Mouse (Mus musculus): ENCODE data around the gene Cox6b2. TPM values are rescaled to one million over a fixed set of nuclear protein-coding genes. Genes with fewer than 3 reads are reported as not detected.

Cox6b2 gene
- polyA plus RNA-seq, 1 experiment from 2014 or later = 68.7 TPM

GRCm38 (mm10) chr7:4782130-4782529 lies 29.2 kb upstream of the Cox6b2 start:
- WGBS (ENCODE audit: insufficient replicate concordance) = 44% methylated on average over 3 of the region's 3 CpGs
- Histone ChIP-seq H3K9ac (replicated peaks) (no peak overlapping the region), H3K4me1 (ENCODE audit: insufficient read depth) (peaks cover 5% of the 10 kb centered on the region; the same call in 1 of the 2 replicates), H3K4me2 (ENCODE audit: low read depth, low read length) (no peak overlapping the region), H3K27ac (ENCODE audit: low read depth) (no peak overlapping the region), H3K9me3 (ENCODE audit: low read length) (no peaks in the 10 kb centered on the region), H3K4me3 (ENCODE audit: low read depth, low read length) (no peak overlapping the region), H3K36me3 (replicated peaks; ENCODE audit: insufficient read depth, low read length) (0 out of 2 replicates have a peak, but pooled peaks cover 4% of the 10 kb centered on the region), H3K27me3 (ENCODE audit: insufficient read depth, low read length) (peaks cover 29% of the 10 kb centered on the region)
- no peak for TF ChIP-seq CTCF (IDR thresholded peaks at IDR 0.05; ENCODE audit: low read depth)
- TF ChIP-seq EP300 (IDR thresholded peaks at IDR 0.05; ENCODE audit: low read depth) = no peak
- ATAC-seq = no peak
- DNase-seq = no peak

- H3K9me3 ChIP-seq (ENCODE audit: low read length) = no peaks in the 10 kb centered on the region
- WGBS (ENCODE audit: insufficient replicate concordance) = 17% methylated on average over 5 of the region's 5 CpGs
- 0 out of 2 replicates have a peak, but pooled peaks cover 4% of the 10 kb centered on the region for H3K36me3 ChIP-seq (replicated peaks; ENCODE audit: insufficient read depth, low read length)
- H3K9ac ChIP-seq (replicated peaks) = no peak overlapping the region
- H3K4me3 ChIP-seq (ENCODE audit: low read depth, low read length) = no peak overlapping the region
- no peak overlapping the region for H3K27ac ChIP-seq (ENCODE audit: low read depth)
- H3K4me2 ChIP-seq (ENCODE audit: low read depth, low read length) = no peak overlapping the region
- H3K4me1 ChIP-seq (ENCODE audit: insufficient read depth) = peaks cover 9% of the 10 kb centered on the region
- TF ChIP-seq CTCF (IDR thresholded peaks at IDR 0.05; ENCODE audit: low read depth) (no peak), EP300 (IDR thresholded peaks at IDR 0.05; ENCODE audit: low read depth) (no peak)
- H3K27me3 ChIP-seq (ENCODE audit: insufficient read depth, low read length) = peaks cover 51% of the 10 kb centered on the region
- ATAC-seq (no peak), DNase-seq (no peak)
These were observed 27.0 kb upstream of the Cox6b2 start for GRCm38 (mm10) chr7:4779921-4780320.

- H3K9ac ChIP-seq (replicated peaks) = no peak overlapping the region
- 0 out of 2 replicates have a peak overlapping the region, but pooled peaks have one; percentile 41 for H3K4me3 ChIP-seq (ENCODE audit: low read depth, low read length)
- WGBS (ENCODE audit: insufficient replicate concordance) = 21% methylated on average over 20 of the region's 20 CpGs
- no peak for TF ChIP-seq EP300 (IDR thresholded peaks at IDR 0.05; ENCODE audit: low read depth)
- no peak for TF ChIP-seq CTCF (IDR thresholded peaks at IDR 0.05; ENCODE audit: low read depth)
- DNase-seq (no peak), ATAC-seq (no peak)
- peaks cover 6% of the 10 kb centered on the region for H3K4me1 ChIP-seq (ENCODE audit: insufficient read depth)
- H3K4me2 ChIP-seq (ENCODE audit: low read depth, low read length) = no peak overlapping the region
- no peaks in the 10 kb centered on the region for H3K36me3 ChIP-seq (replicated peaks; ENCODE audit: insufficient read depth, low read length)
- H3K27ac ChIP-seq (ENCODE audit: low read depth) = no peak overlapping the region
- peaks cover 58% of the 10 kb centered on the region for H3K27me3 ChIP-seq (ENCODE audit: insufficient read depth, low read length)
- no peaks in the 10 kb centered on the region for H3K9me3 ChIP-seq (ENCODE audit: low read length)
These were observed 25.1 kb upstream of the Cox6b2 start for GRCm38 (mm10) chr7:4777851-4778637.

- peak; percentile 70 for DNase-seq
These were observed 24.3 kb upstream of the Cox6b2 start for GRCm38 (mm10) chr7:4776861-4777830.

GRCm38 (mm10) chr7:4776131-4776530 lies 23.2 kb upstream of the Cox6b2 start:
- DNase-seq (no peak), ATAC-seq (no peak)
- Histone ChIP-seq H3K4me2 (ENCODE audit: low read depth, low read length) (no peak overlapping the region), H3K27me3 (ENCODE audit: insufficient read depth, low read length) (peaks cover 54% of the 10 kb centered on the region), H3K4me1 (ENCODE audit: insufficient read depth) (peaks cover 6% of the 10 kb centered on the region), H3K4me3 (ENCODE audit: low read depth, low read length) (no peak overlapping the region), H3K27ac (ENCODE audit: low read depth) (no peak overlapping the region), H3K9me3 (ENCODE audit: low read length) (no peaks in the 10 kb centered on the region), H3K36me3 (replicated peaks; ENCODE audit: insufficient read depth, low read length) (no peaks in the 10 kb centered on the region), H3K9ac (replicated peaks) (no peak overlapping the region)
- no peak for TF ChIP-seq CTCF (IDR thresholded peaks at IDR 0.05; ENCODE audit: low read depth)
- WGBS (ENCODE audit: insufficient replicate concordance) = 44% methylated on average over 10 of the region's 10 CpGs

More at GRCm38 (mm10) chr7:4776861-4777830, 24.3 kb upstream of the Cox6b2 start:
- H3K27ac ChIP-seq (ENCODE audit: low read depth) = no peak overlapping the region
- peak; percentile 73 for ATAC-seq
- 3% methylated on average over 27 of the region's 56 CpGs for WGBS (ENCODE audit: insufficient replicate concordance)
- peak overlapping the region; percentile 41 for H3K4me3 ChIP-seq (ENCODE audit: low read depth, low read length)
- H3K4me1 ChIP-seq (ENCODE audit: insufficient read depth) = peaks cover 6% of the 10 kb centered on the region
- H3K9me3 ChIP-seq (ENCODE audit: low read length) = no peaks in the 10 kb centered on the region
- H3K27me3 ChIP-seq (ENCODE audit: insufficient read depth, low read length) = peaks cover 58% of the 10 kb centered on the region
- peak overlapping the region; percentile 50 for H3K9ac ChIP-seq (replicated peaks)
- peak overlapping the region; percentile 72 for H3K4me2 ChIP-seq (ENCODE audit: low read depth, low read length)
- no peaks in the 10 kb centered on the region for H3K36me3 ChIP-seq (replicated peaks; ENCODE audit: insufficient read depth, low read length)
- no peak for TF ChIP-seq CTCF (IDR thresholded peaks at IDR 0.05; ENCODE audit: low read depth)

- no peak within 1 kb of the TSS for H3K4me3 ChIP-seq (ENCODE audit: low read depth, low read length)
- no peaks in the 10 kb centered on the region for H3K36me3 ChIP-seq (replicated peaks; ENCODE audit: insufficient read depth, low read length)
- H3K4me1 ChIP-seq (ENCODE audit: insufficient read depth) = no peaks in the 10 kb centered on the region
- TF ChIP-seq CTCF (IDR thresholded peaks at IDR 0.05; ENCODE audit: low read depth) (no peak), EP300 (IDR thresholded peaks at IDR 0.05; ENCODE audit: low read depth) (no peak)
- no peak within 1 kb of the TSS for H3K27ac ChIP-seq (ENCODE audit: low read depth)
- H3K9me3 ChIP-seq (ENCODE audit: low read length) = no peaks in the 10 kb centered on the region
- DNase-seq (no peak), ATAC-seq (no peak)
- H3K4me2 ChIP-seq (ENCODE audit: low read depth, low read length) = no peak within 1 kb of the TSS
- 63% methylated on average over 3 of the region's 5 CpGs for WGBS (ENCODE audit: insufficient replicate concordance)
- H3K9ac ChIP-seq (replicated peaks) = no peak within 1 kb of the TSS
- peaks cover 19% of the 10 kb centered on the region for H3K27me3 ChIP-seq (ENCODE audit: insufficient read depth, low read length)
These were observed 18.3 kb upstream of the Cox6b2 start, which contains the start of gene Fam71e2 for GRCm38 (mm10) chr7:4771202-4771601. Fam71e2 (minus strand) TSS chr7:4771302.

Measured in liver, postnatal 0 days (tissue).